Mouse (Mus musculus) thymus, postnatal 36 days (tissue): ENCODE measurements around the gene Aifm1.

Source experiments
- DNase-seq, 2 experiments: peaks; one replicate each; pipeline ENCODE4 v3.0.0; 2022; ENCODE audit warnings: mixed read lengths in 2 of 2

Gene Aifm1

DNA sequence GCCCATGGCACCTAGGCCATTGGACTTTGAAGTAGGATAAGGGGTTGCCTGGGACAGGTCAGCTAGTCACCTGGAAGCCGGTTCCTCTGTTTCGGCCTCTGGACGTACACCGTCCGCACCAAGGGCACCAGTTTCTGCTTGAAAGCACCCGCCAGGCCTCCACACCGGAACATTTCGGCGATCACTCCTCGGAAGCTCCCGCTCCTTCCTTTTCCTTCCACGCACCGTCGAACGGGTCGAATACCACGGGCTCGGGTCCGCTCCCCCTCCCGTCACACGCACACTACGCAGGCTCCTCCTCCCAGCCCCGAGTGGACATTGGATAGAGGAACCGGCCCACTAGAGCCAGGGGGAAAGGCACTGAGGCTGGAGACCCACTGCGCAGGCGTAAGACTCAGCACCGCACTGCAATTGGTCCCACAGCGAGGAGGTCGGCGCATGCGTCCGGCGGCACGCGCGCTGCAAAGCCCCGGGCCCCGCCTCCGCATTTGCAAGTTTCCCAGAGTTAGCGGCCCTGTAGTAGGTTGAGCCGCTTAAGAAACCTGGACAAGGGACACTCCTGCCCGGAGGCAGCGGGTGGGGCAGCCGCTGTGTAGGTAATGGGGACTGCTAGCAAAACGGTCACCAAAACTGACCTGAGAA lies at the start of gene Aifm1:
TSS of gene Aifm1 (minus strand) at position 398 of the 642 bp plus-strand sequence.
- peak; percentile 83 to 90 for DNase-seq

DNA sequence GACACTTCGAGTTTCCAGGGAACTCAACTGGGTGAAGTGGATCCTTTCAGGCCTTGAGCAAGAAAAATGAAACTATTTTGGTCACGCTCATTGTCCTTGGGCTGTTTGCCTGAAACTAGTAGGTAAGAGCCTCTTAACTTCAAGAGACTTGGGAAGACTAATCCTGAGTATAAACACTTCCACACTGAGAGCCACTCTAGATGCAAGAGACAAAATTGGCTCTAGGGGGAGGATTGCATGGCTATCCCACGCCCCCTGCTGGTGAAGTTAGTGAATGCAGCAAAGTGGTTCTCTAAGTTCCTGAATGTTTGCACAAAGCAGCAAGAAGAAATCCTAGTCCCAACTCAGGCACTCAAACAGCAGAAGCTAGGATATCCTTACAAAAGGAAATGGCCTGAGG lies 18.8 kb upstream of the Aifm1 start:
- peak; percentile 52 to 58 for DNase-seq

DNA sequence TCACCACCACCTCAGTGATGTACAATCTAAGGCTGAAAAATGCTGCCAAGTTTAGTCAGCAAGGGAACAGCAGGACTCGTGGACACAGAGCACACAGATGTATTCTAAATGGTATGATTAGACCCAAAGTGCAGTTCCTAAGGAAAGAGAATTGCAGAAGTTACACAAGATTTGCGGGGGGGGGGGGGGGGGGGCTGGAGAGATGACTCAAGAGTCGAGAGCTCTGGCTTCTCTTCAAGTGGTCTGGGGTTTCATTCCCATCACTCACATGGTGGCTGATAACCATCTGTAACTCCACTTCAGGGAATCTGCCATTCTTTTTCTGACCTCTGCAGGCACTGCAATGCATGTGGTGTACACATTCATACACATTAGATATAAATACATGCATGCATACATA lies 13.1 kb upstream of the Aifm1 start:
- no peak for DNase-seq

DNA sequence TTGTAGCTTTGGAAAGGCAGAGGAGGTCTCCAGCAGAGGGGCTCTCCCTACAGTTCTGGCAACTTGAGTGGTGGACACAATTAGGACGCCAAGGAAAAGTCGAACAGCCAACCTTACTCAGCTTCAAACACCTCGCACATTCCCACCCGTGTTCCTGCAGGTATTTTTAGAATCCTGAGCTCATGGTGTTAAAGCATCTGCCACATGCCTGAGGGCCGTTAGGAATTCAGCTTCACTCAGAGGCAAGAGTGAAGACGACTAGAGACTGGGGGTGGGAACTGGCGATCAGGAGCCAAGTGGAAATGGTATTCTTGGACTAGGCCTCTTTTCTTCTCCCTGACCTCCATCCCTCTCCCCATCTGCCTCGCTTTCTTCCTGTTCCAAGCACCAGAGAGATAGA lies 12.5 kb upstream of the Aifm1 start:
- no peak for DNase-seq

DNA sequence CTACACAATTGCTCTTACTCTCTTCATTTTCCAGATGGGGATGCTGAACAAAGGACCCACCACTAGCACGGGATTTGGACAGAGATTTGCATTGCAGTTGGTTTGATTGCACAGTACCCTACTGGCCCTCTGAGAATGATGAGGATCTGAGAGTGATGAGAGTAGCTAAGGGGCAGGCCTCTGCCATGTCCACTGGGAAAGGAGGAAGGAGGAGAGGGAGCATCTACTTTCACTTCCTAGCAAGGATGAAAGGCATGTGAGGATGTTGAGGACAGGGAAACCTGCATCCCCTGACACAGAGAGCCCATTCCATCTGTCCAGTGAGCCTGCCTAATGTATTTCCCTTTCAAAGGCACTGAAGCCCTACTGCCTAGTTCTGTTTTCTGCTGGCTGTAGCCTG lies 12.0 kb upstream of the Aifm1 start:
- DNase-seq: no peak

DNA sequence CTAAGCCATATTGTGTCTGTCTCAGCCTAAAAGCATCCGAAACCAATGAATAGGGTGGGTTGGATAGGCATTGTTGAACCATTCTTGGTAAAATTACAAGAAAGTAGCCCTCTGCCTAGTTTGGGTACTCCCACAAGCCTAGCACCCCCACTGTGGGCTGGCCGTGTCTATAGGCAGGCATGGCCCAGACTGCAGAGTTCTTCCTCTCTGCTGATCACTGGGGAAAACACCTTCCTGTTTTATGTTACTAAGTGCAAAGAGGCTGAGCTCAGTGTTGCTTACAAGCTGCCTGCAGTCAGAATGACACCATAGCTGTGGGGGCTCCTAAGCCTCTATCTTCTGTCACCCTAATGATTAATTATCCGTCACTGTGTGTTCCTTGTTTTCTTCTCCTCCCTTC lies 10.1 kb upstream of the Aifm1 start:
- DNase-seq: no peak

DNA sequence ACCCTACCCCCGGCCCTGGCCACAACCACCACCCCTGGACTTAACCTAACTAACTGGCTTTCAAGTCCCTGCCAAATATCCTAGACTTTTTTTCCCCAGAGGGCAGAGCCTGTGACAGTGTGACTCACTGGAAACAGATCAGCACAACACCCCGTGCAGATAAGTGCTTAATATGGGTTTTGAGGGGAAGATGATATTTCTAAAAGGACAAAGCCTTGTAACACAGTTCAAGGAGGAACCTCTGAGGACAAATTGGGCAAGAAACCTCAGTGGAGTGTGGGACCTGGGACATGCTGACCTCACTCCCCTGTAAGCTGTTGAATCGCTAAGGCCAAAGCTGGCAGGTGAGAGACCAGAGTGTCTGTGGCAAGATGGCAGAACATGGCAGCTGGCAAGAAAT lies 8.3 kb upstream of the Aifm1 start:
- DNase-seq: no peak

DNA sequence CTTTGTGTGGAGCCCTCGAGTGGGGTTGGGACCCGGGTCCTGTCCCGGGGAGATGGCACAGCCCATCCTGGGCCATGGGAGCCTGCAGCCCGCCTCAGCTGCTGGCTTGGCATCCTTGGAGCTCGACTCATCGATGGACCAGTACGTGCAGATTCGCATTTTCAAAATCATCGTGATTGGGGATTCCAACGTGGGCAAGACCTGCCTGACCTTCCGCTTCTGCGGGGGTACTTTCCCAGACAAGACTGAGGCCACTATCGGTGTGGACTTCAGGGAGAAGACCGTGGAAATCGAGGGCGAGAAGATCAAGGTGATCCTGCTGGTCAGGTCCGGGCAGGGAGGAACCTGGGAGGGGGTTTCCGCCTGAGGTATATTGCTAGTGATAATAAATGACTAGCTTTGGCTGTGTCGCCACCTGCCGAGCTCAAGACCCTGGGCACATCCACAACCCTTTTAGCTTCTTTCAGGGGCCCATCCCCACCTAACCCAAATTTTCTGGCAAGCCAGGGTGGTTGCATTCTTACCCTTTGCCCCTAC lies 6.3 kb upstream of the Aifm1 start:
- peak; percentile 7 to 19 for DNase-seq

DNA sequence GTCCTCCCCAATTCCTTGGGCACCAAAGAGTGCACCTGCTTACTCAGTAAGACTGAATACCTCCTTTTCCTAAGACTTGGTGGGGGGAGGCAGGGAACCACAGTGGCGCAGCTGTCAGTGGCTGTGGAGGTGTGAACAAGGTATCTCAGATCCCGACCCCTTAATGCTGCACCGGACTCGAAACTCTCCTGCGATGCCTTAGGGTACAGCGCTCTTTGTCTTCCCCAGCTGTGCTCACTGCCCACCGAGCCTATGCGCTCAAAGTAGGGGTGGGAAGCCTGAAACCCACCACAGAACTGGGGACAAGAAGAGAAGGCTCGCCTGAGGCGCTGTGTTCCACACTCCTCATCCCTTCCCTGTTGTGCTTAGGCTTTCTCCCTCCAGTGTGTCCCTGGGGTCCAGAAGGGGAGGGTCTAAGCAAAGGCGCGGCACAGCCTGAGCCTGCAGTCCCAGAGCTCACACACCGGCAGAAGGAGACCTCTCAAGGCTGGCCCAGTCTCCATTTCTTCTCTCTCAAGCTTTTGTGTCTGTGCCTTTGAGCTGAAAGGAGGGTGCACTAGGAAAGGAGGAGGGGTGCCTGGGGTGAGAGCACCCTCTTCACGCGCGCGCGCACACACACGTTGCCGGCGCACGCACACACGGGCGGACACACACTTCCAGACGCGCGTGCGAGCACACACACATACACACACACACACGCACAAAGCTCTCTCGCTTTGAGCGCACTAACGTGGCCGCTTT lies 5.6 kb upstream of the Aifm1 start, which contains the start of gene Rab33a:
TSS of gene Rab33a (plus strand) at position 478 of the 741 bp plus-strand sequence.
- peak; percentile 24 to 51 for DNase-seq

DNA sequence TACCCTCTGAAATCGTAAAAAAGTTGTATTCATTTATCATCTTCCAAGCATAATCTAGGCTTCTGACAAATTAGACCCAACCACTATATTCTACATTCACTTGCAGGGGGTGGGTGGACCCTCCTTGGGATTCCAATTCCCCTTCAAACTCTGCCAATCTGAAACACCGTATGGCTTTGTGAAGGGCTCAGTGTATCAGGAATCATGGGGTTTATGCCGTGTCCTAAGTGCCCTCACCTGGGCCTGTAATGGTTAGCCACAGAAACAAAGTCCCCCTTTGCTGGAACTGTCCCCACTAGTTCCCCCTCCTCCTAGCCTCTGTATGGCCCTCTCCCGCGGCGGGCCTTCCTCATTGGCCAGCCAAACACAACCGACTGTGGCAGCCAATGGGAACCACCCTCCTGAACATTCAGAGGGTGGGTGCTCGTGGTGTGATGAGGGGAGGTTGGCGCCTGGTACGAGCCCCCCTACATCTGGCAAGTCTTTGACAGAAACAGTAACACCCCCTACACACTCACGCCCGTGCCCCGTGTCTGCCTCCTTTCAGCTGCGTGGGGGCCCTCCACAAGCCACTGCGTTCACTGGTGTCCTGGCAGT lies 4.9 kb upstream of the Aifm1 start:
- DNase-seq: peak; percentile 29 to 58

DNA sequence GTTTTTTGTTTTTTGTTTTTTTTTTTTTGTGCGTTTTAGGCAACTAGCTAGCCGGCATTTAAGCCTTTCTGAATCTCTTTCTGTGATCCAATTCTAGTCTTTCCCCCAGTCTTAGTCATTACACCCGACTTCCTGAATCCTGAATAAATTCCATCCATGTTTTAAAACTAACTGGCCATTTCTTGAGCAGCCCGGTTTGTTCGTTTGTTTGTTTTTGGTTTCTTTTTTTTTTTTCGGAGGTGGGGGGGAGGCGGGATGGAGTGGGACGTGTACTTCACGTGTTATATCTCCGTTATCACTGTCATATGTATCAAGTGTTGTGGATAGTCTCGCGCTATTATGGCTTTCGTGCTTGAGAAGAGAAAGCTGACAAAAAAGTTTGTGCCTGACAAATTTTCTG lies 461 bp upstream of the Aifm1 start:
- no peak for DNase-seq

DNA sequence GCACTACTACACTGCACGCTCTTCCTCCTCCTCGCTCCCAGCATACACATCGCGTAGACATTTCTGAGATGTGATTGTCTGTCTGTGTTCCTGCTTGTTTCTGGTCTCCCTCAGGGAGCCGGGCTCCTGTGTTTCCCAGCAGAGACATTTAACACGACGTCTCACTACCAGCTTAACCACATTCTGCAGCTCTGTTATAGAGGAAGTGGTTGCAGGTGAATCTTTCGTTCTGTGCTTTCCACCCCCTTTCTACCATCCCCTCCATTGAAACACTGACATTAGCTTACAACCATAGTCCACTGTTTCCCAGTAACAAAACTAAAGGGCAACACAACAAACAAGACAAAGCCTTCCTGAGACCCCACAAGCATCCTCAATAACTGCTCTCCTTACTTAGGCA lies 19.6 kb downstream of the Aifm1 start:
- DNase-seq: no peak

DNA sequence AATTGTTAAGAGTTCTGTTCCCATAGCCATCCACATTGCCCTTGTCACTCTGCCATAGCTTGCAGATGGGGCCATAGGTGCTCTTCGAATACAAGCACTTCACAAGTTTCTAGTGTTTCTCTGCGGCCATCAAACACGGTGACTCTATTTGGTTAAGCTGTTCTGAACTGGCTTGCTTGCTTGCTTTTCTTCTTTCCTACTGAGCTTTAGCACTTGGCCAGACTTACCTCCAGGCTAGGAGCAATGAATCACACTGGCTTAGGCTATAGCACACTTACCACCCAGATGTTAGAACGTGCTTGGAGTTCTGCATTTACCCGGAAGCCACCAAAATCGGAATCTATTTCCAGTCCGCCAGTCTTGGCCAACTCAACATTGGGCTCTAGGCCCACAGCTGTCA lies 31.7 kb downstream of the Aifm1 start:
- no peak for DNase-seq

DNA sequence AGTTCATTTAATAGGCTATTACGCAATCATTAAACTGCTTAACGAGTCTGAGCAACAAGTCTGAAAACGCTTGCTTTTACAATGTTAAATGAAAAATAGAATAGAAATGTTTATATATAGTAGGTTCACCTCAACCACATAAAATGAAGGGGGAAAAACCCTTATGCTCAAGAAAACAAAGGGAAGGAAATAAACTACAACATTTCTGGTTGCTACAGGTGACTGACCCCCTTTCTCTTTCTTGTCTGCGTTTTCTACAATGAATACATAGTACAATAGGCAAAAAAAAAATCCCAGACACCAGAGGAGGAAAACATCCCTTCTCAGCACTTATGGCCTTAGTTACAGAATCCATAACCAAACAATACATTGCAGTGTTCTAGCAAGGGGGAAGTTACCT lies 32.3 kb downstream of the Aifm1 start:
- no peak for DNase-seq

DNA sequence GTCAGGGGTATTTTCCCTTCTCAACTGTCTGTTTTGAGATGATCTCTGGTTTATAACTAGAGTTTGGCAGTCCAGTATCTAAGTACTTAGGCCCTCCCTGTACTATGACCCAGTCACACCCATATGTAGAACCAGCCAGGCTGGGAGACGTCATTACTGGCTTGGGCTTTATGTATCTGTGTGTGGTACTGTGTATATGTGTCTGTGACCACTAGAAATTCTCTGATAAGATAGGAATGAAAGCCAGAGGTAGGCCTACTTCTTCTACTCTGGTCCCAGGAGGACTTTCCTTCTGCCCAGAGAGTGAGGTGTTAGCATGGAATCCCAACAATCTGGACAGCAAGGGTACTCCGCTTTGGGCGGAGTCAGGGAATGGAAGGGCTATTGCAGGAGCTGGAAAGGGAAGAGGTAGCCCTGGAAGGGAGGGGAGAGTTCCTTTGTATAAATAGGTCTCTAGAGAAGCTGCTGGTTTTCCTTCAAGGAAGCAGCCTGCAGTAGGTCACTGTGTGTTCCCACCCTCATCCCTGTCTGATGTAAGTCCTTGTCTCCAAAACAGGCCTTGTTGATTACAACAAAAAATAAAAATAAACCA lies 45.9 kb downstream of the Aifm1 start:
- DNase-seq: no peak

DNA sequence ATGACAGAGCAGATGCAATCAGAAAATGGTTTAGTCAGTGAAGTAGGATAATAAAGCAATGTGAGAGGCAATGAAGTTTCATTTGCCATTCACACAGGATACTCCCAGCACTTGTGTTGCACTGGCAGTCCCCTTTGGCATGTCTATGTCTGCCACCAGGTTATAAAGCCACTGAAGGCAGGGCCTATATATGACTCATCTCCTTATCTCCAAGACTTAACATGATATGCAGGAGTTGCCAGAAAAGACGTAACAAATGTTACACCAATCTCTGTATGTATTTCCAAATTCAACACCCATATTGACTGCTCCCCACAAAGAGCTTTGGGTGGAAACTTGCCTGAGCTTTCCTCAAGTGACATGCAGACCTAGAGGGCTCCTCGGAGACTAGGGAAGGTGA lies 47.2 kb downstream of the Aifm1 start:
- DNase-seq: no peak

DNA sequence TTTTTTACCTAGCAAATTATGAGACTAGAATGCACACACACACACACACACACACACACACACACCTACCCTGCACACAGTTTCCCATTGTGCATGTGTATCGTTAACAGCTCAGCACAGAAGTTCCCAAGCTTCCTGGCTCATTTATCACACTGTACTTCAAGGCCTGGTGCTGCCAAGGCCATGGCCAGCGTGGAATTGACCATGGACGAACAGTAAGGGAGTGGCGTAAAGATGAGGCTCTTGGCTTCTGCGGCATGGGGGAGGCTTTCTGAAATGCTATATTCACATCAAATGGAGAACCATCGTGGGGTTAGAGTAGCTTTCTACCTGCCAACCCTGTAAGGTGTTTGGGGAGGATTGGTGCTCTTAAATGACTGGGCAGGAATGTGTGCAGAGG lies 48.9 kb downstream of the Aifm1 start:
- DNase-seq: no peak

DNA sequence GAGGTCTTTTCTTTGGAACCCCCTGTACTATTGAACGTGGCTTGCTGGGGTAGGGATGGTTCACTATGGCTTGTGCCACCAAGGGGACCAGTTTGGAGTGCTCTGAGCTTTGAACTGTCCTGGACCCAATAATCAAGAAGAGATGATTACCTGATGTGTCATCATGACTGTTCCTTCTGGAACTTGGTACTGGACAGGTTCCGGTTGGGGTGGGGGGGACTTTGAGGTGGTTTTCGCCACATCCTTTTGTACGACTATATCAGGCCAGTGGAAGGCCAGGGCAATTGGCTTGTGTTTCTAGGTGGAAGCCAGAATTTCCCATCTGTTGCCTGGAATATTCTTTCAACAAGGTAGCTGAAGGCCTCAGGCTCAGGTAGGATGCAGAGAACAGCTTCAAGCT lies 49.7 kb downstream of the Aifm1 start:
- DNase-seq: no peak

DNA sequence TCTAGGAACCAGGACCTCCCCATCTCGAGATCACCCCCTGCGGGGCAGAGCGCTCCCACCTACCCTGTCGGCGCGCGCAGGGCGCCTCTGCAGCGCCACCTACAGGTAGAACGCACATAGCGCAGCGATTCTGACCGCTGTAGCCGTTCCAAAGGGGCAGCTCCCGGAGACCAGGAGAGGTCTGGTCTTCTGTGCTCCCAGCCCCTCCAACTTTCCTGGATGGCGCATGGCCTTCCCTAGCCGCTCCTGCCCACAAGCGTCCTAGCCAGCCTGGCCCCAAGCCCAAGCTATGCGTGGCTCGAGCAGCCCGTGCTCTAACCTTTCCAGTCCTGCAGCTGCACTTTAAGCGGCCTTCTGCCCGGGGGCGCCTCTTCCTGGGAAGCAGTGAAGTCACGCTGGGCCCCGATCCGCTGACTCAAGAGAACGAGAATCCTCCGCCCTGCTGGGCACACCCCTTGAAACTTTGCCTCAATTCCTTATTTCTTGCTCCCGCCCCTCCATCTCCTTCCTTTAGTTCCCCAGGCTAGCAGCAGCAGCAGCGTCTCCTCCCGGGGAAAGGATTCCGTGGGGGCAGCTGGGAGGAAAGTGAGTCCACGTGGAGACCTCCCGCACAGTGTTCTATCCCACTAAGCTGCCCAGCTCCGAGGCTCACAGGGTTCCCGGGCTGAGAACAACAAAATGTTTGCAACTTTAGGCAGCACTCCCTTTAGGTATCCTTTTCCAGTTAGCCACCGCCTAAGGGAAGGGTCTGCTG lies 50.4 kb downstream of the Aifm1 start, which contains the start of gene Elf4:
TSS of gene Elf4 (minus strand) at position 379 of the 754 bp plus-strand sequence.
- DNase-seq: peak; percentile 77 to 78

DNA sequence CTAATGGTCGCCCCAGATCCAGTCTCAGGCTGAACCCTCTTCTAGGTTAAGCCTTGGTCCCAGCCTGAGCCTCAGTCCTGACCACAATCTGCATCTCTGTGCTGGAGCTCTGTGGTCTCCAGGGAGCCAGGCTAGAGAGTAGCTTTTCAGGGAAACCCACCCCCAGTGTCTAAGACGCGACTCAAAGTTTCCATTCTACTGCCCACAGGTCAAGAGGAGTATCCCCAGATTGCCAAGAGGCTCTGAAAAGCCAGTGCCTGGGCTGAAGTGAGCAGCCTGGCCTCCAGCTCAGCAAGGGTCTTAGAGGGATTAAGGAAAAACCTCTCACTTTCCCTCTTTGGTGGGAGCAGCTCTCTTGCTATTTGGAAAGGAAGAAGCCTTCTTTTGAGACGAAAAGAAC lies 51.1 kb downstream of the Aifm1 start:
- no peak for DNase-seq

DNA sequence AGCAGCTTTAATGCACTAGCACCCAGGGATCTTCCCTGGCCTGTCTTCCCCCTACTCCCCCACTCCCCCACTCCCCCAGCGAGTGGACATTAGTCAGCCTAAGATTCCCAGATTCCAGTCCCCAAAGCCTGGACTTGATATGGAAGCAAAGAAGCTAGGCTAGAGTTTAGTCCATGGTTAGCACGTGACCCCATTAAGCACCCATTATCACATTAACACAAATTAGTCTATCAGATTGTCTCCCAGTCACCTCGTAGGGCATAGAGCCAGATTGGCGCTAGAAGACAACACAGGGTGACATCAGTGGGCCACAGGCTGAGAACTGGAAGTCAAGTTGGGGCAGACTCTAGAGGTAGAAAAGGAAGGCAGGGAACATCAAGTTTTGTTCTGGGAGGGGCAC lies 52.4 kb downstream of the Aifm1 start:
- DNase-seq: no peak

DNA sequence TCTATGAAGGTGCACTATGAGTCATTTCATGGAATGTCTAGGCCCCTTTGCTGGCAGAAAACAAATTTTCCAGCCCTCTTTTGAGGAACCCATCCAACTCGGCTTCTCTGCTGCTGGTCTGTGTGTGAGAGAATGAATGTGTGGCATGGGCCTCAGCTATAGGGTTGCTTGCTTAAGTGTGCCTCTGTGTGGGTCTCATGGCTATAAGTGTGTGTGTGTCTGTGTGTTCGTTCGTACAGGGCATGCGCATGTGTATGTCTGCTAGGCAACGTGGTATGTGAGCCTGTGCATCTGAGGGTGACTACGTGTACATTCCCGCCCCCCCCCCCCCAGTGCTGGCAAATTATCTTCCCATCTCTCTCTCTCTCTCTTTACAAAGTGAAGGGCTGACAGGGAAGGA lies 52.9 kb downstream of the Aifm1 start:
- DNase-seq: no peak

DNA sequence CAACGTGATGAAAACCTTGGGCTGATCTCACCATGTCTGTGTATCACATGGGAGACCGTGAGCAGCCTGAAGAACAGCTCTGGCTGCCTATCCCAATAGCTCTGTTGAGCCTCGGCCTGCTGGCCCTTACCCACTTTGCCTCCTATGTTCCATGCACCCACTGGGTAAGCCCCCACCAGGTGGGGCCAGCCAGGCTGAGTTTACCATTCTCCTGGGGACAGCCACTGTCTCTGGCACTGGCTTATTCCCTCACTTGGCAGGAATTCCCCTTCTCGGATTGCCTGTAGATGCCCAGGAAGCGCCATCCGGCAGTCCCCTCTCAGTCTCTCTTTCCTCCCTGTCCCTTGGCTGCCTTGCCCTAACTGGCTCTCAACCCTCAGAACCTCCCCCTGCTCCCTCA lies 56.4 kb downstream of the Aifm1 start:
- peak in 1 of 2 experiments; percentile 4 for DNase-seq
